Mouse (Mus musculus): ENCODE results near the gene Cmtm7. TPM values are rescaled to one million over a fixed set of nuclear protein-coding genes. Genes with fewer than 3 reads are reported as not detected.

Cmtm7 gene
- polyA plus RNA-seq, 1 experiment: 0.53 TPM

DNA sequence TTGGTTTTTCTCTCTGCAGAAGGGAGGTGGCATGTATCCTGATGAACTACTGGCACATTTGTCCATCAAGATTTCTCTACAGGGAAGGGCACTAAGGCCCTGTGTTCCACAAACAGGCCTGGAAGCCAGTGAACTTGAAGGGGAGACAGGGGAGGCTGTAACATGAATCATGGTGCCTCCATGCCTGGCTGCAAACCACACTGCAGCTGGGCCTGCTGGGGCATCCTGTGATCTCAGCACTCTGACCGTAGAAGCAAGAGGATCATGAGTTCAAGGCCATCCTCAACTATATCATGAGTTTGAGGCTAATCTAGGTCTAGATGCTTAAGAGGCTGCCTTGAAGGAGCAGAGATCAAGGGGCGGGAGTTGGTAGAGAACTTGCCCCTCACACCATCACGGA is 5.3 kb downstream of the Cmtm7 start:
- Histone ChIP-seq H3K9me3 (ENCODE audit: control insufficient read depth, low read length) (peaks cover 4% of the 10 kb centered on the region; the same call in 1 of the 2 replicates), H3K4me1 (ENCODE audit: control insufficient read depth) (peaks cover 10% of the 10 kb centered on the region), H3K27me3 (ENCODE audit: control insufficient read depth) (peaks cover 27% of the 10 kb centered on the region), H3K4me3 (replicated peaks) (no peak overlapping the region), H3K36me3 (ENCODE audit: control insufficient read depth) (no peaks in the 10 kb centered on the region)
- no peak for TF ChIP-seq TAL1 (IDR thresholded peaks at IDR 0.05; ENCODE audit: low read length)
- no peak for TF ChIP-seq GATA1 (IDR thresholded peaks at IDR 0.05; ENCODE audit: low read length)

DNA sequence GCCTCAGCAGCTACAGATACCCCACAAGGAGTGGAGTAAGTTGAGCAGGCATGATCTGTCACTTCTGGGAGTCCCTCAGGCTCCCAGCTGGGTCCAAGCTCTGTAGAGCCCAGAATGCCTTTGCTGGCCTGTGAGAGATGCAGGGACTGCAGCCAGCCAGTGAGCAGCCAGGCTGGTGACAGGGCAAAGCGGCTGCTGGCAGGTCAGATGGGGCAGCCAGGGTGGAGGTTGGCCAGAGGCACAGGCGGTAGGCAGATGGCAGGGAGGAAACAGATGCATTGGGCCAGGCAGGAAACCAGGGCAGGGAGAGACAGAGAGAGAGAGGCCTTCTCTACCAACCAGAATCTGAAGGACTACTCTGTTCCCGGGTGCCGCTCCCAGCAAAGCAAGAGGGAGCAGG is 6.4 kb downstream of the Cmtm7 start:
- peaks cover 4% of the 10 kb centered on the region; the same call in 1 of the 2 replicates for H3K9me3 ChIP-seq (ENCODE audit: control insufficient read depth, low read length)
- H3K27me3 ChIP-seq (ENCODE audit: control insufficient read depth): peaks cover 16% of the 10 kb centered on the region
- no peak for TF ChIP-seq TAL1 (IDR thresholded peaks at IDR 0.05; ENCODE audit: low read length)
- TF ChIP-seq GATA1 (IDR thresholded peaks at IDR 0.05; ENCODE audit: low read length): no peak
- H3K4me1 ChIP-seq (ENCODE audit: control insufficient read depth): peaks cover 4% of the 10 kb centered on the region; the same call in 1 of the 2 replicates
- no peaks in the 10 kb centered on the region for H3K36me3 ChIP-seq (ENCODE audit: control insufficient read depth)
- H3K4me3 ChIP-seq (replicated peaks): no peak overlapping the region

- peaks cover 10% of the 10 kb centered on the region for H3K27me3 ChIP-seq (ENCODE audit: control insufficient read depth)
- TF ChIP-seq TAL1 (IDR thresholded peaks at IDR 0.05; ENCODE audit: low read length) (no peak), GATA1 (IDR thresholded peaks at IDR 0.05; ENCODE audit: low read length) (no peak)
- H3K9me3 ChIP-seq (ENCODE audit: control insufficient read depth, low read length): peaks cover 4% of the 10 kb centered on the region; the same call in 1 of the 2 replicates
- no peaks in the 10 kb centered on the region for H3K4me1 ChIP-seq (ENCODE audit: control insufficient read depth)
- no peak overlapping the region for H3K4me3 ChIP-seq (replicated peaks)
- H3K36me3 ChIP-seq (ENCODE audit: control insufficient read depth): no peaks in the 10 kb centered on the region
Measured at GRCm38 (mm10) chr9:114774629-114775028, 7.0 kb downstream of the Cmtm7 start.

DNA sequence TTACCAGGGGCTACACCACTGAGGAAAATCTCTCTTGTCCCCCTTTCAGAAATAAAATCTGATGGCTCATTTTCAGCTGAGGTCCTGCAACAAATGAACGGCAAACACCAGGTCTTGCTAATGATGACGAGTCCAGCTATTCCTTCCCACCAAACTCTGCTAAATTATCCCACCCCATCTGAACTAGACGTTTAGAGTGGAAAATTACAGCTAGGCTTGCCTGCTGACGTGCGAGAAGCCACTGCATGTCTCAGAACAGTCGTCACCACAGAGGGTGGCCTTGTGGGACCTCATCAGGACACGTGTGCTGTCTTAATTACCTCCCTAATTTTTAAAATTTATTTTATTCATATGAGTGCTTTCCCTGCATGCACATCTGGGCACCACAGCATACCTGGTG is 10.1 kb downstream of the Cmtm7 start:
- H3K9me3 ChIP-seq (ENCODE audit: control insufficient read depth, low read length): peaks cover 4% of the 10 kb centered on the region; the same call in 1 of the 2 replicates
- no peaks in the 10 kb centered on the region for H3K36me3 ChIP-seq (ENCODE audit: control insufficient read depth)
- no peaks in the 10 kb centered on the region for H3K27me3 ChIP-seq (ENCODE audit: control insufficient read depth)
- TF ChIP-seq TAL1 (IDR thresholded peaks at IDR 0.05; ENCODE audit: low read length) (no peak), GATA1 (IDR thresholded peaks at IDR 0.05; ENCODE audit: low read length) (no peak)
- no peak overlapping the region for H3K4me3 ChIP-seq (replicated peaks)
- no peaks in the 10 kb centered on the region; the same call in 1 of the 2 replicates for H3K4me1 ChIP-seq (ENCODE audit: control insufficient read depth)

DNA sequence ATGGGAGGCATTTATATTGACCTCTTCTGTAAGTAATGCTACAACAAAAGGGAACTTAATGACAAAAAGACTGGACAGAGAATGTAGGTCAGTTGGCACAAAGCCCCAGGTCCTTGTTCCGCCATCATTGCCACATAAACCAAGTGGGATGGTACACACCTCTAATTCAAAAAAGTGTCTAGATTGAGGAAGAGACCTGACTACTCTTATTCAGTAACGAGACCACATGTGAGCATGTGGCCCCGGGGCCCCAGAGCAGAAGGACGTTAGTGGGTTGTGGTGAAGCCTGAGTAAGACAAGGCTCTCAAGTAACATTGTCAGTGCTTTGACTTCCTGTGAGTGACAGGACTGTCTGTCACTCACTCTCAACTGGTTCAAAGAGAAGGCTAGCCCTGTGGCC is 11.4 kb downstream of the Cmtm7 start:
- TF ChIP-seq TAL1 (IDR thresholded peaks at IDR 0.05; ENCODE audit: low read length) (no peak), GATA1 (IDR thresholded peaks at IDR 0.05; ENCODE audit: low read length) (no peak)
- Histone ChIP-seq H3K36me3 (ENCODE audit: control insufficient read depth) (no peaks in the 10 kb centered on the region), H3K9me3 (ENCODE audit: control insufficient read depth, low read length) (peaks cover 4% of the 10 kb centered on the region; the same call in 1 of the 2 replicates), H3K27me3 (ENCODE audit: control insufficient read depth) (no peaks in the 10 kb centered on the region), H3K4me3 (replicated peaks) (no peak overlapping the region), H3K4me1 (ENCODE audit: control insufficient read depth) (no peaks in the 10 kb centered on the region; the same call in 1 of the 2 replicates)

DNA sequence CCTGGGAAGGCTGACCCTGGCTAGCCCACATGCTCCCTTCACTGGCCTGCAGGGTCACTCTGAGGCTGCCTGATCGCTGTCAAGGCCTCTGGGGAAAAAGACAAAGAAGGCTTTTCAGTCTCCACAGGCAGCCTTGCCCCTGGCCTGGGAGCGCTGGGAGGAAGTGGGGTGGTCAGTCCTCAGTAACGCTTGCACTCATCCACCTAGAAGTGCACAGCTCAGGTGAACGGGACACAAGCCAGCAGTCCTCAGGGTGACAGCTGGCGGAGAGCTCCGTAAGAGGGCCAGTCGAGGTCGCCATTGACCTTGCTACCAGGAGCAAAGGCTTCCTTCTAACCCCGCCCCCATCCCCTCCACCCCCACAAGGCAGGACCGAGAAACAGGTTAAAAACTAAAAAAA is 13.6 kb downstream of the Cmtm7 start:
- peaks cover 4% of the 10 kb centered on the region; the same call in 1 of the 2 replicates for H3K9me3 ChIP-seq (ENCODE audit: control insufficient read depth, low read length)
- no peaks in the 10 kb centered on the region for H3K36me3 ChIP-seq (ENCODE audit: control insufficient read depth)
- no peak overlapping the region for H3K4me3 ChIP-seq (replicated peaks)
- no peaks in the 10 kb centered on the region for H3K27me3 ChIP-seq (ENCODE audit: control insufficient read depth)
- no peaks in the 10 kb centered on the region; the same call in 1 of the 2 replicates for H3K4me1 ChIP-seq (ENCODE audit: control insufficient read depth)
- no peak for TF ChIP-seq TAL1 (IDR thresholded peaks at IDR 0.05; ENCODE audit: low read length)
- no peak for TF ChIP-seq GATA1 (IDR thresholded peaks at IDR 0.05; ENCODE audit: low read length)

DNA sequence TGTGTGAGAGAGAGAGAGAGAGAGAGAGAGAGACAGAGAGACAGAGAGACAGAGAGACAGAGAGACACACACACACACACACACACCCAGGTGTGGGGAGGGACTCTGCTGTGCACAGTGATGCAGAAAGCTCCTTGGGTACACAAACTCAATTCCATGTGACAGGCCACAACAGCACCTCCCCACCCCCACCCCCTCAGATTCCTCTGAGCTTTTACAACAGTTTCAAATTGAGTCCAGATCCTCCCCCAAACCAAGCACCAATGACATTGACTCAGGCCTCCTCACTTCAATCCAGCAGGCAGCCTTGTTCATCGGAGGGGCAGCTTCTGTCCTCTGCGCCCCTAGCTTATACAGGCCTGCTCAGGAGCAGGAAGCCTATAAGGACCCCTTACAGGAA is 14.1 kb downstream of the Cmtm7 start:
- TF ChIP-seq TAL1 (IDR thresholded peaks at IDR 0.05; ENCODE audit: low read length) (no peak), GATA1 (IDR thresholded peaks at IDR 0.05; ENCODE audit: low read length) (no peak)
- Histone ChIP-seq H3K4me1 (ENCODE audit: control insufficient read depth) (no peaks in the 10 kb centered on the region; the same call in 1 of the 2 replicates), H3K9me3 (ENCODE audit: control insufficient read depth, low read length) (peaks cover 4% of the 10 kb centered on the region; the same call in 1 of the 2 replicates), H3K4me3 (replicated peaks) (no peak overlapping the region), H3K36me3 (ENCODE audit: control insufficient read depth) (no peaks in the 10 kb centered on the region), H3K27me3 (ENCODE audit: control insufficient read depth) (no peaks in the 10 kb centered on the region)

DNA sequence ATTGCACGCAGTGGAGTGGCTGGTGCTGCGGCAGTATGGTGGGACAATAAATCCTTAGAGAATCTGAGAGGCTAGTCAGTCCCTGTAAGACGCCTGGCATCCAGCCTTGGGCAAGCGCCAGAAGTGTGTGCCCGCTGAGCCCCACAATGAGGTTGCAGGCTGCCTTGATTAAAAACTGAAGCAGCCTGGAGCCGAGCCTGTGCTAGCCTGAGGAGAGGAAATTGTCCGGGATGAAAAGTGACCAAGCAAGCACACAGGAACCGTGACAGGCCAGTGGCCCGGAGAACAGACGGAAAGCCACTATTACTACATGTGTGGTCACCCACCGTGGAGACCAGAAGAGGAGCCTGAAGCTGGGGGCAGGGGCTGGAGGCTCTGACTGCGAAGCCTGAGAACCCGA is 14.6 kb downstream of the Cmtm7 start:
- TF ChIP-seq TAL1 (IDR thresholded peaks at IDR 0.05; ENCODE audit: low read length): no peak
- no peak for TF ChIP-seq GATA1 (IDR thresholded peaks at IDR 0.05; ENCODE audit: low read length)
- H3K36me3 ChIP-seq (ENCODE audit: control insufficient read depth): no peaks in the 10 kb centered on the region
- no peaks in the 10 kb centered on the region; the same call in 1 of the 2 replicates for H3K4me1 ChIP-seq (ENCODE audit: control insufficient read depth)
- no peaks in the 10 kb centered on the region for H3K27me3 ChIP-seq (ENCODE audit: control insufficient read depth)
- peaks cover 1% of the 10 kb centered on the region; the same call in 1 of the 2 replicates for H3K9me3 ChIP-seq (ENCODE audit: control insufficient read depth, low read length)
- H3K4me3 ChIP-seq (replicated peaks): no peak overlapping the region

DNA sequence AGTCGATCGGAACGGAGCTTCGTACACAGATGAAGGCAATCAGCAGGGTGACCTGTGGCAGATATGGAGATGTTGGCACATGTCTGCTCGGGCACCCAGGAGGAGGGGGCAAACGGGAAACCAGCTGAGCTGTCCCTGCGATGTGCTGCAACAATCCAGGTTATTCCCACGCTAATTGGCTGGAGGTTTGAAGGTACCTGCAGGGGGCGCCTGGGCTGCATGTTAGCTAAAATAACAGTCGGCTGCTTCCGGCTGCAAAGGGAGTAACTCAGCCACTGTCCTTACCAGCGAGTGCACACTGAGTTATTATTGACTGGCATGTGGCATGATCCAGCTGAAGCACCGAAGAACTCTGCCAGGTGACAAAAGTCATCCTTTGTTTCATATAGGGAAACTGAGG is 18.3 kb downstream of the Cmtm7 start:
- H3K4me1 ChIP-seq (ENCODE audit: control insufficient read depth): no peaks in the 10 kb centered on the region; the same call in 1 of the 2 replicates
- H3K9me3 ChIP-seq (ENCODE audit: control insufficient read depth, low read length): no peaks in the 10 kb centered on the region
- H3K36me3 ChIP-seq (ENCODE audit: control insufficient read depth): no peaks in the 10 kb centered on the region
- TF ChIP-seq TAL1 (IDR thresholded peaks at IDR 0.05; ENCODE audit: low read length): no peak
- TF ChIP-seq GATA1 (IDR thresholded peaks at IDR 0.05; ENCODE audit: low read length): no peak
- H3K27me3 ChIP-seq (ENCODE audit: control insufficient read depth): no peaks in the 10 kb centered on the region
- H3K4me3 ChIP-seq (replicated peaks): no peak overlapping the region

GRCm38 (mm10) chr9:114761848-114762247 is 19.8 kb downstream of the Cmtm7 start:
- no peaks in the 10 kb centered on the region for H3K27me3 ChIP-seq (ENCODE audit: control insufficient read depth)
- TF ChIP-seq GATA1 (IDR thresholded peaks at IDR 0.05; ENCODE audit: low read length) (no peak), TAL1 (IDR thresholded peaks at IDR 0.05; ENCODE audit: low read length) (no peak)
- no peaks in the 10 kb centered on the region for H3K9me3 ChIP-seq (ENCODE audit: control insufficient read depth, low read length)
- H3K4me3 ChIP-seq (replicated peaks): no peak overlapping the region
- no peaks in the 10 kb centered on the region for H3K4me1 ChIP-seq (ENCODE audit: control insufficient read depth)
- no peaks in the 10 kb centered on the region for H3K36me3 ChIP-seq (ENCODE audit: control insufficient read depth)
